Mouse (Mus musculus) liver, adult (tissue): ENCODE data around the gene Plac9a.
"Not testable (repeated sequence)": the region's sequence is repeated elsewhere in the genome, so short reads cannot be mapped to it uniquely, and the experiment has no call there.

Experiments used
- GATA4 ChIP-seq: IDR thresholded peaks from 2 replicates; pipeline ENCODE4 v1.6.1; 2014; ENCODE audit warnings: mild to moderate bottlenecking, low read length; ENCODE audit not compliant: insufficient replicate concordance

Plac9a gene

GRCm38 (mm10) chr14:25903000-25903399, at the start of gene Plac9a:
Gene Plac9a (minus strand): TSS chr14:25903100.
- not testable (repeated sequence) for TF ChIP-seq GATA4

GRCm38 (mm10) chr14:25938004-25938403, 35.1 kb upstream of the Plac9a start, which contains the start of gene Cphx1:
Gene Cphx1 (plus strand): TSS chr14:25938304.
- TF ChIP-seq GATA4, result not testable (repeated sequence)

GRCm38 (mm10) chr14:25927562-25927881, 24.6 kb upstream of the Plac9a start, which contains the start of gene Tmem254a:
Gene Tmem254a (minus strand): TSS chr14:25927672.
- not testable (repeated sequence) for TF ChIP-seq GATA4

- TF ChIP-seq GATA4, result no peak
Measured at GRCm38 (mm10) chr14:25872461-25873415, 30.2 kb downstream of the Plac9a start.

GRCm38 (mm10) chr14:25869135-25869878, 33.6 kb downstream of the Plac9a start:
- TF ChIP-seq GATA4, result no peak

- TF ChIP-seq GATA4, result no peak
Measured at GRCm38 (mm10) chr14:25868706-25869105, 34.2 kb downstream of the Plac9a start.

GRCm38 (mm10) chr14:25867834-25868233, 35.1 kb downstream of the Plac9a start:
- no peak for TF ChIP-seq GATA4

- TF ChIP-seq GATA4, result no peak
Measured at GRCm38 (mm10) chr14:25866832-25867231, 36.1 kb downstream of the Plac9a start.

- no peak for TF ChIP-seq GATA4
Measured at GRCm38 (mm10) chr14:25866384-25866783, 36.5 kb downstream of the Plac9a start.

- TF ChIP-seq GATA4, result no peak
Measured at GRCm38 (mm10) chr14:25865251-25865650, 37.6 kb downstream of the Plac9a start.

GRCm38 (mm10) chr14:25863721-25864120, 39.2 kb downstream of the Plac9a start:
- no peak for TF ChIP-seq GATA4

GRCm38 (mm10) chr14:25861771-25862530, 40.9 kb downstream of the Plac9a start:
- TF ChIP-seq GATA4, result no peak

- TF ChIP-seq GATA4, result no peak
Measured at GRCm38 (mm10) chr14:25857940-25858339, 45.0 kb downstream of the Plac9a start.

- no peak for TF ChIP-seq GATA4
Measured at GRCm38 (mm10) chr14:25857168-25857621, 45.7 kb downstream of the Plac9a start.

GRCm38 (mm10) chr14:25855241-25855885, 47.5 kb downstream of the Plac9a start:
- TF ChIP-seq GATA4, result no peak
